Mouse (Mus musculus) lung, postnatal 25 days (tissue): ENCODE results near the gene Gm7137.
"Not testable (repeated sequence)": the region's sequence is repeated elsewhere in the genome, so short reads cannot be mapped to it uniquely, and the experiment has no call there.

Experiments
- DNase-seq: peaks from one replicate; pipeline ENCODE4 v3.0.0; 2022; ENCODE audit warnings: low spot score

Gene Gm7137

GRCm38 (mm10) chr10:77787876-77788275 lies at the start of gene Gm7137:
Gm7137 (minus strand) TSS chr10:77788200.
- DNase-seq, result not testable (repeated sequence)

GRCm38 (mm10) chr10:77835647-77836046 lies 47.6 kb upstream of the Gm7137 start, which contains the start of gene Krtap10-10:
Krtap10-10 (plus strand) TSS chr10:77835947.
- no peak for DNase-seq

- DNase-seq, result no peak
Observed at GRCm38 (mm10) chr10:77826951-77827350, 39.0 kb upstream of the Gm7137 start, which contains the start of gene Krtap10-4. Krtap10-4 (minus strand) TSS chr10:77827095.

GRCm38 (mm10) chr10:77819203-77819602 lies 31.2 kb upstream of the Gm7137 start:
- no peak for DNase-seq

- no peak for DNase-seq
Observed at GRCm38 (mm10) chr10:77818523-77818922, 30.5 kb upstream of the Gm7137 start.

GRCm38 (mm10) chr10:77815514-77815913 lies 27.5 kb upstream of the Gm7137 start:
- DNase-seq, result no peak

- DNase-seq, result no peak
Observed at GRCm38 (mm10) chr10:77814382-77814781, 26.4 kb upstream of the Gm7137 start, which contains the start of gene Gm2696. Gm2696 (plus strand) TSS chr10:77814682.

- no peak for DNase-seq
Observed at GRCm38 (mm10) chr10:77811743-77812142, 23.7 kb upstream of the Gm7137 start, which contains the start of gene Gm9507. Gm9507 (minus strand) TSS chr10:77811843.

GRCm38 (mm10) chr10:77804095-77804494 lies 16.1 kb upstream of the Gm7137 start:
- DNase-seq, result no peak

GRCm38 (mm10) chr10:77798921-77799508 lies 11.0 kb upstream of the Gm7137 start, which contains the start of gene Gm19668:
Gm19668 (minus strand) TSS chr10:77799133.
- no peak for DNase-seq

GRCm38 (mm10) chr10:77798164-77798920 lies 10.3 kb upstream of the Gm7137 start:
- DNase-seq, result not testable (repeated sequence)

GRCm38 (mm10) chr10:77797677-77798076 lies 9.7 kb upstream of the Gm7137 start:
- DNase-seq, result no peak

GRCm38 (mm10) chr10:77794976-77795375 lies 7.0 kb upstream of the Gm7137 start, which contains the start of gene Gm9639:
Gm9639 (minus strand) TSS chr10:77795076.
- DNase-seq, result no peak

GRCm38 (mm10) chr10:77788621-77789020 lies 621 bp upstream of the Gm7137 start:
- DNase-seq, result no peak

- not testable (repeated sequence) for DNase-seq
Observed at GRCm38 (mm10) chr10:77783396-77783795, 4.6 kb downstream of the Gm7137 start.

- DNase-seq, result not testable (repeated sequence)
Observed at GRCm38 (mm10) chr10:77782442-77782841, 5.6 kb downstream of the Gm7137 start, which contains the start of gene Gm3250. Gm3250 (minus strand) TSS chr10:77782542.

- DNase-seq, result not testable (repeated sequence)
Observed at GRCm38 (mm10) chr10:77776844-77777243, 11.2 kb downstream of the Gm7137 start, which contains the start of gene Gm7138. Gm7138 (minus strand) TSS chr10:77776944.

GRCm38 (mm10) chr10:77772142-77772541 lies 15.9 kb downstream of the Gm7137 start:
- DNase-seq, result not testable (repeated sequence)

GRCm38 (mm10) chr10:77771225-77771624 lies 16.8 kb downstream of the Gm7137 start, which contains the start of gene Gm3238:
Gm3238 (minus strand) TSS chr10:77771325.
- DNase-seq, result not testable (repeated sequence)

- no peak for DNase-seq
Observed at GRCm38 (mm10) chr10:77769727-77770126, 18.3 kb downstream of the Gm7137 start.

GRCm38 (mm10) chr10:77759582-77759981 lies 28.4 kb downstream of the Gm7137 start, which contains the start of gene Gm3233:
Gm3233 (minus strand) TSS chr10:77759682.
- DNase-seq, result not testable (repeated sequence)

- DNase-seq, result no peak
Observed at GRCm38 (mm10) chr10:77753448-77753847, 34.6 kb downstream of the Gm7137 start.
